Mouse (Mus musculus) midbrain, embryonic 12.5 days (tissue): ENCODE measurements around the gene Nomo1. TPM values are rescaled to one million over a fixed set of nuclear protein-coding genes. Genes with fewer than 3 reads are reported as not detected.

Source experiments
- ATAC-seq: fragments of 200-750 bp; cut with Nextera tagmentation; 2 replicates; pipeline ENCODE4 v1.8.0; 2017; ENCODE audit warnings: low read depth, moderate TSS enrichment, moderate library complexity; ENCODE audit not compliant: low FRiP score
- H3K27ac ChIP-seq: fragments of 300-500 bp; sonication (generic); replicated peaks from 2 replicates; pipeline ENCODE4 v1.5.1; 2016; ENCODE audit warnings: mild to moderate bottlenecking
- H3K27me3 ChIP-seq: fragments of 300-500 bp; sonication (generic); 2 replicates; pipeline ENCODE4 v1.6.1; 2016; ENCODE audit warnings: mild to moderate bottlenecking
- H3K36me3 ChIP-seq: fragments of 300-500 bp; sonication (generic); 2 replicates; pipeline ENCODE4 v1.6.1; 2016
- H3K4me1 ChIP-seq: fragments of 300-500 bp; sonication (generic); 2 replicates; pipeline ENCODE4 v1.6.1; 2016
- H3K4me2 ChIP-seq: fragments of 300-500 bp; sonication (generic); replicated peaks from 2 replicates; pipeline ENCODE4 v1.6.1; 2016; ENCODE audit warnings: mild to moderate bottlenecking, moderate library complexity
- H3K4me3 ChIP-seq: fragments of 300-500 bp; sonication (generic); 2 replicates; pipeline ENCODE4 v1.5.1; 2016; ENCODE audit warnings: mild to moderate bottlenecking
- H3K9ac ChIP-seq: fragments of 300-500 bp; sonication (generic); replicated peaks from 2 replicates; pipeline ENCODE4 v1.6.1; 2016; ENCODE audit warnings: mild to moderate bottlenecking, moderate library complexity
- H3K9me3 ChIP-seq: fragments of 300-500 bp; sonication (generic); 2 replicates; pipeline ENCODE4 v1.6.1; 2016; ENCODE audit warnings: mild to moderate bottlenecking
- WGBS: fragments of 180-500 bp; shearing (Covaris S2); methylation state at CpG from one replicate; pipeline ENCODE4 v1.1.7; 2016; 5-methylcytosine and 5-hydroxymethylcytosine counted together
- polyA plus RNA-seq: library from polyadenylated mRNA; unstranded; fragments of >200 nt; fragmentation: Nextera tagmentation; extraction: Ambion mirVana; gene quantifications from 2 replicates; pipeline ENCODE4 v1.2.1, GENCODE M21; 2016

Nomo1 gene
- polyA plus RNA-seq, 1 experiment from 2014 or later = 30.2 TPM

DNA sequence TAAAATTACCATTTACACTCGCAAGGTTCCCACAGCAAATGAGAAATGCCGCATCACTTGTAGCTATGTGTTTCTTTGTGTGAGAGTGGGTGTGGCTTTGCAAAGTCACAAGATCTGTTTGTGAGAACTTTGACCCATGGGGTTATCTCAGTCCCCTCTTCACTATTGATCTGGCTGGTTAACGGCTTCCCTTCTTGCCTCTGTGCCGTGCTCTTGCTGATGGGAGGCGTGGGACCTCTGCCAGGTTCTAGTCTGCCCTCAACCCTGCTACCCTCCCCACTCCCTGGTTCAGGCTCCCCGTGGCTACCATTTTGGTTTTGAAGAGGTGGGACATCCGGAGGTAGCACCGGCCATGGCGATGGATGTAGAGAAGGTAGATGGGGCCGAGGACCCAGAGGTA lies 4.8 kb upstream of the Nomo1 start:
- no peak overlapping the region for H3K27ac ChIP-seq
- H3K4me2 ChIP-seq = no peak overlapping the region
- no peak overlapping the region for H3K4me3 ChIP-seq
- ATAC-seq = no peak
- WGBS = 95% methylated on average over 10 of the region's 10 CpGs
- H3K9me3 ChIP-seq = no peaks in the 10 kb centered on the region
- H3K36me3 ChIP-seq = no peaks in the 10 kb centered on the region
- H3K27me3 ChIP-seq = peaks cover 10% of the 10 kb centered on the region
- no peaks in the 10 kb centered on the region for H3K4me1 ChIP-seq
- H3K9ac ChIP-seq = no peak overlapping the region

DNA sequence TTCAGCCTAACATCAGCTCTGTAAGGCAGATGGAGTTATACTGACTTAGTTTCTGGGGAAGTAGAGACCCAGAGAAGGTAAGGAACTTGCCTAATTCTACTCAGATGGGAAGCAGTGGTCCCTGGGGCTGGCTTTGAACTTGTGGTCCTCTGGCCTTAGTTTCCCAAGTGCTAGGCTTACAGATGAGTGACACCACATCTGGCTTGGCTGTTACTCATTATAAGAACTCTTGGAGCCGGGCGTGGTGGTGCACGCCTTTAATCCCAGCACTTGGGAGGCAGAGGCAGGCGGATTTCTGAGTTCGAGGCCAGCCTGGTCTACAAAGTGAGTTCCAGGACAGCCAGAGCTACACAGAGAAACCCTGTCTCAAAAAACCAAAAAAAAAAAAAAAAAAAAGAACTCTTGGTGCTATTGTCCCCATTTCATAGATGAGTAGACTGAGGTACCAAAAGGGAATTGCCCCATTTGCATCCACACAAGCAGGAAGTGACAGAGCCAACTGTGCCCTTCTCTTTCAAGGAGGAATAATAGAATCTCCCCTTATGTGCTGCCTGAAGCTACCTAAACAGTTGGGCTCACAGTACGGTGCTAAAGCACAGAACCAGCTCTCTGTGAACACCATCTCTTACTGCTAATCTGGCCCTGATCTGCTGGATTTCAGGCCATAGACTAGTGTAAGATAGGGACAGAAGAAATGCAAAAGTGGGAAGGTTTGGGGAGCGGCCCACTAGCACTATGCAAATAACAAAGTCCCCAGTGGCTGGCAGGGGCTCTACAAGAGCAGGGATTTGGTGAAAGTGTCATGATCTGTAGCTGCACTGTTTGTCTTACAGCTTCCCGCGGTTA lies 4.0 kb upstream of the Nomo1 start:
- WGBS = 63% methylated on average over 9 of the region's 9 CpGs
- Histone ChIP-seq H3K27ac (no peak overlapping the region), H3K27me3 (peaks cover 10% of the 10 kb centered on the region), H3K9ac (peak overlapping the region; percentile 16; the same call in 1 of the 2 replicates), H3K36me3 (no peaks in the 10 kb centered on the region), H3K9me3 (no peaks in the 10 kb centered on the region), H3K4me1 (peaks cover 6% of the 10 kb centered on the region), H3K4me3 (no peak overlapping the region), H3K4me2 (peak overlapping the region; percentile 24; the same call in 1 of the 2 replicates)
- ATAC-seq = no peak

DNA sequence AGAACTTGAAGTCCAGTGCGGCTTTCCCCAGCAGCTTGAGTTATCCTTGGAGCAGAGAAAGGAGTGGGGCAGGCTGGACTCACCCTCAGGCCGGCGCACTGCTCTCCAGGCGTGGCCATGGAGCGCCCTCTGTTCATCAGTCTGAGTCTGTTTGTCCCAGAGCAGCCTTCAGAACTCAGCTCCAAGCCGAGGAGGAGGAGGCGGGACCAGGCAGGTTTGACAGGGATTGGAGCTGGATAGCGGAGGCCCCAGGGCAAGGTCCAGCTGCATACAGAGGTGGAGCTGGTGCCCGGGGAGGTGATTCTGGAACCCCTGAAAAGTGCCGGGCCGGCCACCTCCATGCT lies 3.4 kb upstream of the Nomo1 start, which contains the start of gene Abcc6:
Abcc6 (minus strand) TSS at position 158 of the 344 bp plus-strand sequence.
- Histone ChIP-seq H3K4me1 (peaks cover 12% of the 10 kb centered on the region), H3K27ac (no peak within 1 kb of the TSS), H3K9ac (peak within 1 kb of the TSS; percentile 16; the same call in 1 of the 2 replicates), H3K27me3 (peaks cover 10% of the 10 kb centered on the region), H3K4me3 (no peak within 1 kb of the TSS), H3K36me3 (no peaks in the 10 kb centered on the region), H3K9me3 (no peaks in the 10 kb centered on the region), H3K4me2 (peak within 1 kb of the TSS; percentile 24; the same call in 1 of the 2 replicates)
- ATAC-seq = no peak
- 7% methylated on average over 11 of the region's 11 CpGs for WGBS

DNA sequence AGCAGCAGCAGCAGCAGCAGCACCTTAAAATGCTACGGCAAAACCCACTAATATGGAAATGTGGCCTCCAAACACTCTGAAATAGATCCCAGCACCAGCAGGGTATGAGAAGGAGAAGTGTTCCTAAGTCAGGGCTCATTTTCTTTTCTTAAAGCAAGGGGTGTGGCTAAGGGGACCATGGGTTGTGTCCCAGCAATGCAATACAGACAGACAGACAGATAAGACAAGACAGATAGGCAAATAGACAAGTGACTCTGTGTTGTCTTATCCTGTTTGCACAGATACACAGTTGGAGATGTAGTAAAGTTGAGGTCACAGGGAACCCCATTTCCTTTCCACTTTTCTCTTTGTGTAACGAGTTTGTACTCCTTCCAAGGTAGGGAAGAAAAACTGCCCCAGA lies 2.4 kb upstream of the Nomo1 start:
- 92% methylated on average over 2 of the region's 2 CpGs for WGBS
- H3K4me3 ChIP-seq = no peak overlapping the region
- no peak for ATAC-seq
- H3K9me3 ChIP-seq = no peaks in the 10 kb centered on the region
- H3K4me1 ChIP-seq = peaks cover 15% of the 10 kb centered on the region
- H3K27me3 ChIP-seq = peaks cover 10% of the 10 kb centered on the region
- H3K27ac ChIP-seq = no peak overlapping the region
- H3K4me2 ChIP-seq = no peak overlapping the region
- no peaks in the 10 kb centered on the region for H3K36me3 ChIP-seq
- no peak overlapping the region for H3K9ac ChIP-seq

DNA sequence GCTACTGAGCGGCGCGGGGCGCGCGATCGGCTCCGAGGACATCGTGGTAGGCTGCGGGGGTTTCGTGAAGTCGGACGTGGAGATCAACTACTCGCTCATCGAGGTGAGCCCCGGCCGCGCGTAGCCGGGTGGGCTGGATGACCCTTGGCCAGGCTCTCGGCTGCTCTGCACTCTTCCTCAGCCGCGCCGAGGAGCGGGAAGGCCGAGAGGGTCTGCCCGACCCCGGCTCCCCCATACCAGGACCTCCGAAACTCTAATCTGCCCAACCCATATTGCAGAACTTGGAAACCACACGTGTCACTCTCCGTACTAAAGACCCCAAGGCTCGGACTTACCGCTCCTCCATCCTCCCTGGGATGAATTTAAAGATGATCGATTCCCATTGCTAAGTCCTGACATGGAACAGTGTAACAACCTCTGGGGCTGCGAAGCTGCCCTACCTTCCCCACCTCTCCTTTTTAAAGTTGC lies 406 bp downstream of the Nomo1 start:
- Histone ChIP-seq H3K4me1 (peaks cover 19% of the 10 kb centered on the region), H3K9ac (peak overlapping the region; percentile 89), H3K27me3 (peaks cover 10% of the 10 kb centered on the region), H3K4me3 (peak overlapping the region; percentile 93), H3K36me3 (peaks cover 18% of the 10 kb centered on the region; the same call in 1 of the 2 replicates), H3K27ac (peak overlapping the region; percentile 56; the same call in 1 of the 2 replicates), H3K9me3 (no peaks in the 10 kb centered on the region), H3K4me2 (peak overlapping the region; percentile 88)
- peak; percentile 65 for ATAC-seq
- WGBS = 0% methylated on average over 35 of the region's 35 CpGs

DNA sequence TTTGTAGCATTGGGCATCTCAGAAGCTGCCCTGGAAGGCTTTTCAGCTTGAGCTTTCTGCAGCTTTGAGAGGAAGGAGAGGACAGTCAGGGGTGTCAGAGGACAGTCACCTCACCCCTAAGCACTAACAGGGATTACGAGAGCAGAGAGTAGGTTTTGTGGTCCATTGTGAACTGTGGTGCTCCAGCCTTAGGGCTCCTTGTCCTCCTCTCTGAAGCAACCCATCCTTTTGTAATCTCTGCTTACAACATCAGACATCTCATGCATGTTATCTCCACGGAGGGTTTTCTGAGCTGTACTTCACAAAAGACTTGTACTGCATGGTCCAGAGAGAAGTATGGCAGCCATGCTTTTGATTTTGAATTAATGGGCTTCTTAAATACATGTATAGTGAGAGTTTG lies 1.5 kb downstream of the Nomo1 start:
- Histone ChIP-seq H3K9ac (peak overlapping the region; percentile 89; the same call in 1 of the 2 replicates), H3K27ac (no peak overlapping the region), H3K4me2 (peak overlapping the region; percentile 88), H3K36me3 (peaks cover 24% of the 10 kb centered on the region; the same call in 1 of the 2 replicates), H3K9me3 (no peaks in the 10 kb centered on the region), H3K4me1 (peaks cover 20% of the 10 kb centered on the region), H3K4me3 (peak overlapping the region; percentile 93), H3K27me3 (peaks cover 10% of the 10 kb centered on the region)
- 77% methylated on average over 2 of the region's 2 CpGs for WGBS
- ATAC-seq = no peak

DNA sequence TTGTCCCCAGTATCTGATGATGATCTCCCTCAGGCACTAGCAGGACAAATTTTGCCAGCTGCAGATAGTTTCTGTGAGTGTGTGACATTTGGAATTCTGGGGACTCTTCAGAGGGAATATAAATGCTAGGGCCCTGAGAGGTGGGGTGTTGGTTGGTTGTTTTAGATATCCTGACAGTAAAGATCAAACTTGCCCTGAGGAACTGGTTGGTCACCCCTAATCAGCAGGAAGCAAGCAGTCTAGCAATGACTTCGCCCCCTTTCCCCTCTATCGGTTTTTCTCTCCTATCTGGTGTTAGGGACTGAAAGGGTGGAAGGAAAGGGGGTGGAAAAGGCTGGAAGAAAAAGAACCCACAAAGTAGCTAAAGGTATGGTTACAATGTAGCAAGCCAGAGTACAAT lies 2.0 kb downstream of the Nomo1 start:
- 86% methylated on average over 2 of the region's 2 CpGs for WGBS
- Histone ChIP-seq H3K36me3 (peaks cover 24% of the 10 kb centered on the region), H3K27ac (no peak overlapping the region), H3K4me2 (no peak overlapping the region), H3K9ac (no peak overlapping the region), H3K27me3 (peaks cover 10% of the 10 kb centered on the region), H3K4me3 (no peak overlapping the region), H3K9me3 (no peaks in the 10 kb centered on the region), H3K4me1 (peaks cover 20% of the 10 kb centered on the region)
- ATAC-seq = no peak

DNA sequence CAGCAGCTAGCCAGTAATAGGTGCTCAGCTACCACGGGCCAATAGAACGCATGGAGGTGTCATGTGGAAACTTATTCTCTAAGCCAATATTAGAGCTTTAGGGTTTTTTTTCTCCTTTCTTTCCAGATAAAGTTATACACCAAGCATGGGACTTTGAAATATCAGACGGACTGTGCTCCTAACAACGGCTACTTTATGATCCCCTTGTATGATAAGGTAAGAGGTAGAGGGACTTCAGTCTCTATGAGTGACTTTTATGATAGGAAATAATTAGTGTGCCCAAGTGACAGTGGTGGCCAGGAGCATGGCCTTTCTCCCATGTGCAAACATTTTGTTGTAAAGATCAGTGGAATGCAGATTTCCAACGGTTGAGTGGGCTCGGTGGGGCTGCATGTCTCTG lies 3.9 kb downstream of the Nomo1 start:
- H3K4me1 ChIP-seq = peaks cover 20% of the 10 kb centered on the region
- H3K9ac ChIP-seq = no peak overlapping the region
- H3K36me3 ChIP-seq = peaks cover 42% of the 10 kb centered on the region
- no peak for ATAC-seq
- H3K27ac ChIP-seq = no peak overlapping the region
- H3K4me3 ChIP-seq = no peak overlapping the region
- H3K27me3 ChIP-seq = no peaks in the 10 kb centered on the region
- 92% methylated on average over 6 of the region's 6 CpGs for WGBS
- H3K9me3 ChIP-seq = no peaks in the 10 kb centered on the region
- no peak overlapping the region for H3K4me2 ChIP-seq

DNA sequence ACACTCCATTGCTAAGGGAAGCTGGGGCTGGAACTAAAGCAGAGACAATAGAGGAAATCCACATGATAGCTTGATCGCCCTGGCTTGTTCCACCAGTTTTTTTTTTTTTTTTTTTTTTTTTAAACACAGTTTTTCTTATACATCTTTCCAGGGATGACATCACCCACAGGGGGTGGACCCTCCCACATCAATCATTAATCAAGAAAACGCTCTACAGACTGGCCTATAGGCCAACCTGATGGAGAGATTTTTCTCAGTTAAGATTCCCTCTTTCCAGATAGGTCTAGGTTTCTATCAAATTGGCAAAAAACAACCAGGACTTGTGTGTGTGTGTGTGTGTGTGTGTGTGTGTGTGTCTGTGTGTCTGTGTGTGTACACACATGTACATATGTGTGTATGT lies 6.4 kb downstream of the Nomo1 start:
- no peak overlapping the region for H3K27ac ChIP-seq
- H3K27me3 ChIP-seq = no peaks in the 10 kb centered on the region
- ATAC-seq = no peak
- no peak overlapping the region for H3K4me2 ChIP-seq
- H3K4me1 ChIP-seq = peaks cover 10% of the 10 kb centered on the region
- H3K9me3 ChIP-seq = no peaks in the 10 kb centered on the region
- 91% methylated on average over 2 of the region's 2 CpGs for WGBS
- H3K4me3 ChIP-seq = no peak overlapping the region
- no peak overlapping the region for H3K9ac ChIP-seq
- H3K36me3 ChIP-seq = peaks cover 65% of the 10 kb centered on the region

DNA sequence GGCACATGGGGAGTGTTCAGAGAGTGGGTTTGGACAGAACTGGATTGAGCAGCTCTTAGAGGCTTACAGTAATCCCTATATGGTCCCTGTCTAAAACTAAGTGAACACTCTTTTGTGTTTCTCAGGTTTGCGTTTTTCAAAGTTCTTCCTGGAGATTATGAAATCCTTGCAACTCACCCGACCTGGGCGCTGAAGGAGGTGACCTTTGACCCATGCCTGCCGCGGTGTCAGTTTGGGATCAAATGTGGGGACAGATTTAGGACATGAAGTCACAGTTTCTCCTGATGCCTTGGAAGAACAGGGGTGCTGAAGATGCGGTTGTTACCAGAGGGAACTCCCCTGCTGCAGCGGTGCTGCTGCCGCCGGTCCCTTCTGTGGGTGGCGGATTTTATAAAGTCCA lies 10.6 kb downstream of the Nomo1 start:
- Histone ChIP-seq H3K4me3 (no peak overlapping the region), H3K4me1 (no peaks in the 10 kb centered on the region), H3K27me3 (no peaks in the 10 kb centered on the region), H3K9ac (no peak overlapping the region), H3K9me3 (no peaks in the 10 kb centered on the region), H3K4me2 (no peak overlapping the region), H3K36me3 (peaks cover 78% of the 10 kb centered on the region), H3K27ac (no peak overlapping the region)
- no peak for ATAC-seq
- WGBS = 92% methylated on average over 10 of the region's 10 CpGs

DNA sequence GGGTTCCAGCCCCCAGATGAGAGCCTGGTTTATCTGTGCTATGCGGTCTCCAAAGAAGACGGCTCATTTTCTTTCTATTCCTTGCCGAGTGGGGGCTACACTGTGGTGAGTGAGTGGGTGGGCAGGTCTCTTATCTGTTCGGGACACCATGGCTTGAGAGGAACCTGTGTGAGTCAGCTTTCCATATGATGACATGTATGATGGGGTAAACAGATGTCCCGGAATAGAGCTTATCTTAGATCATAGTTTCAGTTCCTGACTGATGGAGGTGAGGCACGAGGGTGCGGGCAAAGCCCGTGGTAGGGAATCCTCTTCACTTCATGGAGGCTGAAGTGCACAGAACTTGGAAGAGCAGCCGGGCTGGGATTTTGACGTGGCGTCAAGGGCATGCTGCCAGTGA lies 12.4 kb downstream of the Nomo1 start:
- no peaks in the 10 kb centered on the region for H3K27me3 ChIP-seq
- H3K27ac ChIP-seq = no peak overlapping the region
- peaks cover 81% of the 10 kb centered on the region for H3K36me3 ChIP-seq
- ATAC-seq = no peak
- no peak overlapping the region for H3K4me2 ChIP-seq
- H3K9me3 ChIP-seq = no peaks in the 10 kb centered on the region
- H3K4me3 ChIP-seq = no peak overlapping the region
- H3K9ac ChIP-seq = no peak overlapping the region
- 92% methylated on average over 11 of the region's 11 CpGs for WGBS
- H3K4me1 ChIP-seq = no peaks in the 10 kb centered on the region

DNA sequence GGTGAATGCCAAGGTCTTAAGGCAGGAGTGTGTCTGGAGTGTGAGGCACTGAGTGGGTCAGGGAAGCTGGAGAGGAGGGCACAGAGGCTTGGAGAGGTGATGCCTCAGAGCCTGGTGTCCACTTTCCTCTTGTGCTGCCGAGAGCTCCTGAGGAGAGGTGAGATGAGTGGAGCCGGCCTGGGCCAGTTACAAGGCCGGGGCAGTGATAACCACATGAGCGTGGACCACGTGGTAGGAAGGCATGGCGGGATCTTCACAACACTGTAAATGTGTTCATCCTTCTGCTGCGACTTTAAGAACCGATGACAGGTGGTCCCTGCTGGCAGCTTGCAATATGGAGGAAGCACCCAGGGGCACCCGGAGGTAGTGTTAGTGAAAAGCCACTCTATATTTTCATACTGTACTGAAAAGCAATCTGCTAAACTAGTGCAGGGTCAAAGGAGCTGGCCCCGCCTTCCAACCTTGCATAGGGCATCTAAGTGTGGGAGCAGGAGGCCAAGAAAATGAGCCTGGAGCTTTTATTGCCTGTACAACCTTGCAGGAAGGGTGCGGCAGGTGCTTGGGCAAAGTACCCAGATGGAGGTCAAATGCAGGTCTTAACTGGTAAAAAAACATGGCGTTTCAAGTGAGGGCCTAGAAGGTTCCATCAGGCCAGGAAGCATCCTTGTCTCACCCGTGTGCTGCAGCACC lies 14.5 kb downstream of the Nomo1 start:
- Histone ChIP-seq H3K36me3 (peaks cover 75% of the 10 kb centered on the region), H3K9ac (no peak overlapping the region), H3K4me1 (no peaks in the 10 kb centered on the region), H3K27ac (no peak overlapping the region), H3K9me3 (no peaks in the 10 kb centered on the region), H3K4me3 (no peak overlapping the region), H3K4me2 (no peak overlapping the region), H3K27me3 (no peaks in the 10 kb centered on the region)
- ATAC-seq = no peak
- 95% methylated on average over 13 of the region's 13 CpGs for WGBS
